Mouse (Mus musculus) inflammation-experienced regulatory T-cells, adult 16 weeks (primary cell): ENCODE measurements around the gene Ptges. TPM values are rescaled to one million over a fixed set of nuclear protein-coding genes. Genes with fewer than 3 reads are reported as not detected.

Experiments
- polyA plus RNA-seq: library from polyadenylated mRNA; unstranded; fragments of 100-300 nt; shearing (Covaris generic); gene quantifications from one replicate; pipeline ENCODE4 v1.2.1, GENCODE M21; 2017

Ptges gene
- not detected for polyA plus RNA-seq

GRCm38 (mm10) chr2:30929483-30930045 is at the start of gene Ptges:
Gene Ptges, minus strand, starts transcription at chr2:30929863.

GRCm38 (mm10) chr2:30967352-30968327 is 38.0 kb upstream of the Ptges start, which contains the start of gene Tor1a:
Gene Tor1a, minus strand, starts transcription at chr2:30967933.

DNA sequence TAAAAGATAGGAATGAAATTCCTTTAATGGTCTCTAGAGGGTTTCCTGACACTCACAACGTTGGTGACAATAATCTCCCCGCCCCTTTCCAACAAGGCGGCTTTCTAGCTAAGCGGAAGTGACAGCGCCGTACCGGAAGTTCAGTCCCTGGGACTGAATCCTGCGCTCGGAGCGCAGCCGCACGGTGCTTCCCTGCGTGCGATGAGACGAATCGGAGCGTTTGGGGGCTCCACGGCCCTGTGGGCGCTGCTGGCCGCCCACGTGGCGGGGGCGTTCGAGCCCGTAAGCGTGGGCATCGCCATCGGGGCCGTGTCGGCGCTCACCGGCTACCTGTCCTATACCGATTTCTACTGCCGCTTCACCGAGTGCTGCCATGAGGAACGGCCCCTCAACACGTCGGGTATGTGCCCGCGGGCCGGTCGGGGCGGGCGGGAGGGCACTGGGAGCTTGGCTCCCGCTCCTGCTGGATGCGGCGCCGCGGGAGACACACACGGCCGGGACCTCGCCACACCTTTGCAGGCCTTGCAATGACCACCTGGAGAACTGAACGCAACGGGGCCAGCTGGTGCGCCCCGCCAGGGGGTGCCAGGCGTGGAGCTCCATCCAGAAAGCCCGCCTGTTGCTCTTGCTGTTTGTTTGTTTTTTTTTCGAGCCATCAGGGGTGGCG is 23.3 kb upstream of the Ptges start, which contains the start of gene Tor1b:
Gene Tor1b (plus strand): TSS at position 136 of the 667 bp plus-strand sequence.

Other genes with a start within 250 kb of the Ptges start
- gene 1700001O22Rik, start 126.2 kb downstream of the Ptges start, polyA plus RNA-seq = 1.2 TPM
- gene Ntmt1, start 122.0 kb downstream of the Ptges start, polyA plus RNA-seq = 46.1 TPM
- 67.5 TPM for gene Asb6, start 99.5 kb downstream of the Ptges start, polyA plus RNA-seq
- not detected for gene Prrx2, start 94.9 kb downstream of the Ptges start, polyA plus RNA-seq
- 36.3 TPM for gene Tor1b, start 23.1 kb upstream of the Ptges start, polyA plus RNA-seq
- 83.3 TPM for gene Tor1a, start 38.1 kb upstream of the Ptges start, polyA plus RNA-seq
- gene BC005624, start 52.3 kb upstream of the Ptges start, polyA plus RNA-seq = 95.7 TPM
- 35.3 TPM for gene Usp20, start 52.4 kb upstream of the Ptges start, polyA plus RNA-seq
- gene Fnbp1, start 212.1 kb upstream of the Ptges start, polyA plus RNA-seq = 170 TPM
- 71.0 TPM for gene Gpr107, start 222.5 kb upstream of the Ptges start, polyA plus RNA-seq